Mouse (Mus musculus): ENCODE measurements at regions not wholly inside any gene's neighbourhood (a gene's known extent, or its start where the extent isn't known, plus 50 kb on each side); places are given as distances from the start of the nearest gene placed in this dataset.

DNA sequence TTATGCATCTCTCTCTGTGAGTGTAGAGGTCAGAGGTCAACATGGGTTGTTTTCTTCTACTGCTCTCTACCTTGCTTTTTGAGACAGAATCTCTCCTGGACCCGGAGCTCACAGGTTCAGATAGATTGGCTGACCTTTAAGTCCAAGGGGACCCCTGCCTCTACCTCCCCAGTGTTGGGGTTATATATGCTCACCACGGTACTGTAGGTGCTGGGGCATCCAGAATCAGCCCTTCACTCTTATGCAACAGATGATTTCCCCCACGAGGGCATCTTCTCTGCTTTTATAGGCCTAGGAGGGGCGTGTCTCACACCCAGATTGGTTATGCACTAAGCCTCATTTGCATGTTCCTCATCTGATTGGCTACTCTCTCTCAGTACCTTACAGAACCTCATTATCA lies 282.5 kb upstream of the Zfp64 start:
- TF ChIP-seq CTCF (IDR thresholded peaks at IDR 0.05; ENCODE audit: low read depth): no peak
- TF ChIP-seq EP300 (optimal IDR thresholded peaks at IDR 0.05): no peak

All from stomach, postnatal 0 days (tissue).